Mouse (Mus musculus) kidney, adult 2 months (tissue): ENCODE data around the gene Stard10.

Experiments
- CTCF ChIP-seq: fragments of 200-500 bp; conservative IDR thresholded peaks from 2 replicates; pipeline ENCODE4 v1.5.1; 2011; ENCODE audit warnings: low read depth, mild to moderate bottlenecking, control low read depth, low read length, moderate library complexity, mixed read lengths; ENCODE audit not compliant: insufficient read depth, insufficient read length
- POLR2A ChIP-seq: fragments of 200-500 bp; IDR thresholded peaks from one replicate; pipeline ENCODE4 v1.6.1; 2011; ENCODE audit warnings: low read depth, low read length, control low read depth

DNA sequence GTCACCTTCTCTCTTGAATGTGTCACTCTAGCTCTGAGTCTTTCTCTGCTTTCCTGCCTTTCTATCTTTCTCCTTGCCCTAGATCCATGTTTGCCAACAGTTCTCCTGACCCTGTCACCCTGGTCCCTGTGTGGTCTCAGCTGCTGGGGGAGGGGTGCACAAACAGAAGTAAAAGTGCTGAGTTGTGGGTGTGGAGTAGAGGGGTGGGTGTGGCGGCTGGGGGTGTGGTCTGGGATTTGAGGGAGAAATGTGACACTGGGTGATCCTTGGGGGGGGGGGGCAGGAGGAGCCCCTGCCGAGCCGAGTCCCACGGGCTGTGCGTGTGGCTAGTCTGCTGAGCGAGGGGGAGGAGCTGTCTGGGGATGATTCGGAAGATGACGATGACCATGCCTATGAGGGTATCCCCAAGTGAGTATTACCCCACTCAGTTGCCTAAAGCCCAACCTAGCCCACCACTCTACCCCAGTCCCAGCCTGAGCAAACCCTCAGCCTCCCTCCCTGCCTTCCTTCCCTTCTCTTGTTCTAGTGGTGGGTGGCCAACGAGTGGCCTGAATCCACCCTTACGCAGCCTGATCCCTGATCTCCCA, 69.1 kb downstream of the Stard10 start:
- no peak for TF ChIP-seq CTCF
- no peak for TF ChIP-seq POLR2A
